Comparison of ENCODE assay signal across 26 mouse cellular contexts in the genomic region with DNA sequence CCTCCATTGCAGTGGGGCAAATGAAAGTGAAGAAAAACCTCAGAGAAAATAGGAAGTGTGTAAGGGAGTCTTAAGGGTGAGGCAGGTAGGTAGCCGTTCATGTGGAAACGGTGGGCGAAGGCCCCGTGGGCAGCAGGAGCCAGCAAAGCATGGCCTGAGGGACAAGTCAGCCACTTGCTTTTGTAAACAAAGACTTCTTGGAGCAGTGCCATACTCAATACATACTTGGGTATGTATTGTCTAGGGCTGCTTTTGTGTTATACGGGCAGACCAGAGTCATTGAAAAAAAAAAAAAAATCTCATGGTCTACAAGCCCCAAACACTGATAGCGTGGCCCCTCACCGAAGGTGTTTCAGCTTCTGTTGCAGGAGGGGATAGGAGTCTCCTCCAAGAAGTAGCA.
A peak's percentile ranks its signal among the peaks of the same experiment; 100 is the strongest.
DNase-seq lines count a peak whose midpoint lies in the region; ATAC-seq lines count a peak whose summit lies in the region.
"Had no signal": no experiment of that assay in that cellular context is flagged by ENCODE, and none has a peak within 500 bp of the region (broad histone marks: within the 10 kb centered on the region; RNA-seq: fewer than 3 reads in every experiment).

No protein-coding gene starts in this region.

- no peak for DNase-seq in embryonic facial prominence, embryonic 10.5 days (ENCODE audit: low spot score)
- no peak for DNase-seq in limb, embryonic 10.5 days (ENCODE audit: low spot score)
- peak; percentile 60 for DNase-seq in lung, postnatal 36 days
- DNase-seq in lung, postnatal 25 days (ENCODE audit: low spot score) = no peak
- no peak for DNase-seq in gastrocnemius, postnatal 14 days
- DNase-seq: adrenal gland, adult 2 months; adrenal gland, postnatal 36 days; cerebellum, postnatal 14 days; gastrocnemius, adult 2 months; heart, adult 2 months; heart, postnatal 4 days; kidney, adult 2 months; liver; thymus, postnatal 14 days had no signal

- 62% methylated on average over 7 of the region's 7 CpGs for WGBS in embryonic facial prominence, embryonic 13.5 days
- 76% methylated on average over 7 of the region's 7 CpGs for WGBS in embryonic facial prominence, embryonic 10.5 days
- WGBS in limb, embryonic 13.5 days = 74% methylated on average over 7 of the region's 7 CpGs
- WGBS in limb, embryonic 10.5 days = 94% methylated on average over 7 of the region's 7 CpGs

- no peak overlapping the region for H3K9ac ChIP-seq in embryonic facial prominence, embryonic 13.5 days
- H3K9ac ChIP-seq in limb, embryonic 13.5 days = no peak overlapping the region
- H3K9ac ChIP-seq: heart, embryonic 12.5 days; hindbrain, embryonic 14.5 days; liver, embryonic 14.5 days; midbrain, embryonic 13.5 days; neural tube, embryonic 13.5 days had no signal

- intact Hi-C loops in gastrocnemius, postnatal 14 days (cut with DNase I; ENCODE audit: low total_unique reads) = no loop called here

- ATAC-seq in embryonic facial prominence, embryonic 13.5 days (ENCODE audit: insufficient number of reproducible peaks, insufficient read depth, low FRiP score, low TSS enrichment, low read depth) = no peak
- ATAC-seq in limb, embryonic 13.5 days (ENCODE audit: low FRiP score, low read depth) = no peak
- ATAC-seq: activated CD4-positive, CD25-positive, alpha-beta regulatory T cell, adult 4 months; forebrain, embryonic 16.5 days; inflammation-experienced regulatory T-cells, adult 6 months; midbrain, embryonic 13.5 days had no signal

- peak overlapping the region; percentile 57 for H3K27ac ChIP-seq in embryonic facial prominence, embryonic 13.5 days
- no peak overlapping the region for H3K27ac ChIP-seq in embryonic facial prominence, embryonic 10.5 days (replicated peaks)
- no peak overlapping the region for H3K27ac ChIP-seq in limb, embryonic 13.5 days
- no peak overlapping the region for H3K27ac ChIP-seq in limb, embryonic 10.5 days
- H3K27ac ChIP-seq: gastrocnemius, adult 2 months; heart, adult 2 months; hindbrain, embryonic 14.5 days; liver, embryonic 14.5 days; macrophage; midbrain, embryonic 13.5 days; neural tube, embryonic 13.5 days had no signal

- no peaks in the 10 kb centered on the region for H3K27me3 ChIP-seq in embryonic facial prominence, embryonic 13.5 days
- peaks cover 17% of the 10 kb centered on the region; the same call in 1 of the 2 replicates for H3K27me3 ChIP-seq in embryonic facial prominence, embryonic 10.5 days (replicated peaks; ENCODE audit: low read depth, poor library complexity, severe bottlenecking)
- no peaks in the 10 kb centered on the region for H3K27me3 ChIP-seq in limb, embryonic 13.5 days
- no peaks in the 10 kb centered on the region for H3K27me3 ChIP-seq in limb, embryonic 10.5 days (ENCODE audit: low read depth, poor library complexity, severe bottlenecking)
- H3K27me3 ChIP-seq: heart, embryonic 12.5 days; neural tube, embryonic 13.5 days had no signal

- no peak overlapping the region for H3K4me3 ChIP-seq in embryonic facial prominence, embryonic 13.5 days
- H3K4me3 ChIP-seq in embryonic facial prominence, embryonic 10.5 days = no peak overlapping the region
- H3K4me3 ChIP-seq in limb, embryonic 13.5 days = no peak overlapping the region
- H3K4me3 ChIP-seq in limb, embryonic 10.5 days = no peak overlapping the region
- H3K4me3 ChIP-seq: erythroblast, embryonic 14.5 days; gastrocnemius, adult 2 months; heart, adult 2 months; heart, embryonic 12.5 days; midbrain, embryonic 13.5 days; neural tube, embryonic 13.5 days had no signal

- H3K9me3 ChIP-seq in embryonic facial prominence, embryonic 13.5 days = no peaks in the 10 kb centered on the region
- H3K9me3 ChIP-seq in embryonic facial prominence, embryonic 10.5 days = no peaks in the 10 kb centered on the region
- no peaks in the 10 kb centered on the region for H3K9me3 ChIP-seq in limb, embryonic 13.5 days
- H3K9me3 ChIP-seq in limb, embryonic 10.5 days (replicated peaks) = no peaks in the 10 kb centered on the region
- H3K9me3 ChIP-seq: heart, embryonic 12.5 days; midbrain, embryonic 13.5 days; neural tube, embryonic 13.5 days had no signal

- H3K4me1 ChIP-seq in embryonic facial prominence, embryonic 13.5 days = peaks cover 71% of the 10 kb centered on the region
- H3K4me1 ChIP-seq in embryonic facial prominence, embryonic 10.5 days = peaks cover 61% of the 10 kb centered on the region
- H3K4me1 ChIP-seq in limb, embryonic 13.5 days = peaks cover 78% of the 10 kb centered on the region
- H3K4me1 ChIP-seq in limb, embryonic 10.5 days = peaks cover 18% of the 10 kb centered on the region

- H3K36me3 ChIP-seq in embryonic facial prominence, embryonic 13.5 days = peaks cover 15% of the 10 kb centered on the region
- H3K36me3 ChIP-seq in embryonic facial prominence, embryonic 10.5 days (replicated peaks) = peaks cover 23% of the 10 kb centered on the region
- peaks cover 25% of the 10 kb centered on the region for H3K36me3 ChIP-seq in limb, embryonic 13.5 days
- H3K36me3 ChIP-seq in limb, embryonic 10.5 days = peaks cover 11% of the 10 kb centered on the region; the same call in 1 of the 2 replicates
- H3K36me3 ChIP-seq: heart, embryonic 12.5 days; midbrain, embryonic 13.5 days; neural tube, embryonic 13.5 days had no signal

- peak overlapping the region; percentile 16 for H3K4me2 ChIP-seq in embryonic facial prominence, embryonic 13.5 days
- H3K4me2 ChIP-seq in limb, embryonic 13.5 days (replicated peaks) = 0 out of 2 replicates have a peak overlapping the region, but pooled peaks have one; percentile 1
- H3K4me2 ChIP-seq: heart, embryonic 12.5 days; hindbrain, embryonic 14.5 days; midbrain, embryonic 13.5 days; neural tube, embryonic 13.5 days had no signal
